Mouse (Mus musculus): Measurements from ENCODE around the gene Ttc7b. TPM values are rescaled to one million over a fixed set of nuclear protein-coding genes. Genes with fewer than 3 reads are reported as not detected.

Ttc7b gene
- polyA plus RNA-seq, 1 experiment from 2014 or later, result 6.3 TPM

GRCm38 (mm10) chr12:100299322-100299726 lies 221.3 kb downstream of the Ttc7b start:
- Histone ChIP-seq H3K4me3 (ENCODE audit: low read depth, low read length) (no peak overlapping the region), H3K27ac (ENCODE audit: low read depth, low read length) (no peak overlapping the region), H3K4me2 (ENCODE audit: low read length) (no peak overlapping the region), H3K36me3 (ENCODE audit: control insufficient read depth, insufficient read depth, low read length) (peaks cover 17% of the 10 kb centered on the region), H3K9me3 (replicated peaks; ENCODE audit: control insufficient read depth, low read length) (no peaks in the 10 kb centered on the region), H3K4me1 (ENCODE audit: control insufficient read depth, insufficient read depth, low read length) (no peaks in the 10 kb centered on the region), H3K9ac (ENCODE audit: low read length) (no peak overlapping the region), H3K27me3 (replicated peaks; ENCODE audit: control insufficient read depth, insufficient read depth, low read length) (no peaks in the 10 kb centered on the region)
- no peak for DNase-seq (ENCODE audit: low spot score)
- ATAC-seq, result no peak
- 92% methylated on average over 8 of the region's 8 CpGs for WGBS

- no peak for DNase-seq (ENCODE audit: low spot score)
- no peak for ATAC-seq
- Histone ChIP-seq H3K27ac (ENCODE audit: low read depth, low read length) (no peak overlapping the region), H3K4me3 (ENCODE audit: low read depth, low read length) (no peak overlapping the region), H3K9ac (ENCODE audit: low read length) (no peak overlapping the region), H3K36me3 (ENCODE audit: control insufficient read depth, insufficient read depth, low read length) (peaks cover 17% of the 10 kb centered on the region), H3K4me1 (ENCODE audit: control insufficient read depth, insufficient read depth, low read length) (no peaks in the 10 kb centered on the region), H3K4me2 (ENCODE audit: low read length) (no peak overlapping the region), H3K27me3 (replicated peaks; ENCODE audit: control insufficient read depth, insufficient read depth, low read length) (no peaks in the 10 kb centered on the region), H3K9me3 (replicated peaks; ENCODE audit: control insufficient read depth, low read length) (no peaks in the 10 kb centered on the region)
- 98% methylated on average over 2 of the region's 2 CpGs for WGBS
Measured at GRCm38 (mm10) chr12:100298788-100299187, 221.8 kb downstream of the Ttc7b start.

- Histone ChIP-seq H3K4me3 (ENCODE audit: low read depth, low read length) (no peak overlapping the region), H3K36me3 (ENCODE audit: control insufficient read depth, insufficient read depth, low read length) (peaks cover 17% of the 10 kb centered on the region), H3K4me2 (ENCODE audit: low read length) (no peak overlapping the region), H3K27ac (ENCODE audit: low read depth, low read length) (no peak overlapping the region), H3K27me3 (replicated peaks; ENCODE audit: control insufficient read depth, insufficient read depth, low read length) (no peaks in the 10 kb centered on the region), H3K9ac (ENCODE audit: low read length) (no peak overlapping the region), H3K9me3 (replicated peaks; ENCODE audit: control insufficient read depth, low read length) (no peaks in the 10 kb centered on the region), H3K4me1 (ENCODE audit: control insufficient read depth, insufficient read depth, low read length) (no peaks in the 10 kb centered on the region)
- ATAC-seq (no peak), DNase-seq (ENCODE audit: low spot score) (no peak)
- WGBS, result 91% methylated on average over 4 of the region's 4 CpGs
Measured at GRCm38 (mm10) chr12:100297961-100298360, 222.7 kb downstream of the Ttc7b start.

- no peak for ATAC-seq
- Histone ChIP-seq H3K36me3 (ENCODE audit: control insufficient read depth, insufficient read depth, low read length) (no peaks in the 10 kb centered on the region), H3K4me2 (ENCODE audit: low read length) (no peak overlapping the region), H3K4me1 (ENCODE audit: control insufficient read depth, insufficient read depth, low read length) (peaks cover 22% of the 10 kb centered on the region), H3K27me3 (replicated peaks; ENCODE audit: control insufficient read depth, insufficient read depth, low read length) (no peaks in the 10 kb centered on the region), H3K4me3 (ENCODE audit: low read depth, low read length) (no peak overlapping the region), H3K9me3 (replicated peaks; ENCODE audit: control insufficient read depth, low read length) (no peaks in the 10 kb centered on the region), H3K9ac (ENCODE audit: low read length) (no peak overlapping the region), H3K27ac (ENCODE audit: low read depth, low read length) (no peak overlapping the region)
- 82% methylated on average over 2 of the region's 2 CpGs for WGBS
- no peak for DNase-seq (ENCODE audit: low spot score)
Measured at GRCm38 (mm10) chr12:100294457-100294856, 226.2 kb downstream of the Ttc7b start.

GRCm38 (mm10) chr12:100293956-100294355 lies 226.7 kb downstream of the Ttc7b start:
- no peak overlapping the region for H3K4me3 ChIP-seq (ENCODE audit: low read depth, low read length)
- H3K27ac ChIP-seq (ENCODE audit: low read depth, low read length), result no peak overlapping the region
- ATAC-seq, result no peak
- H3K9ac ChIP-seq (ENCODE audit: low read length), result no peak overlapping the region
- H3K4me1 ChIP-seq (ENCODE audit: control insufficient read depth, insufficient read depth, low read length), result peaks cover 25% of the 10 kb centered on the region
- no peaks in the 10 kb centered on the region for H3K9me3 ChIP-seq (replicated peaks; ENCODE audit: control insufficient read depth, low read length)
- no peaks in the 10 kb centered on the region for H3K27me3 ChIP-seq (replicated peaks; ENCODE audit: control insufficient read depth, insufficient read depth, low read length)
- no peak for DNase-seq (ENCODE audit: low spot score)
- no peaks in the 10 kb centered on the region for H3K36me3 ChIP-seq (ENCODE audit: control insufficient read depth, insufficient read depth, low read length)
- 92% methylated on average over 9 of the region's 9 CpGs for WGBS
- H3K4me2 ChIP-seq (ENCODE audit: low read length), result no peak overlapping the region

- DNase-seq (ENCODE audit: low spot score) (peak; percentile 93), ATAC-seq (peak; percentile 86)
- peaks cover 25% of the 10 kb centered on the region for H3K4me1 ChIP-seq (ENCODE audit: control insufficient read depth, insufficient read depth, low read length)
- H3K27ac ChIP-seq (ENCODE audit: low read depth, low read length), result peak overlapping the region; percentile 85
- H3K4me3 ChIP-seq (ENCODE audit: low read depth, low read length), result no peak overlapping the region
- no peak overlapping the region for H3K4me2 ChIP-seq (ENCODE audit: low read length)
- 28% methylated on average over 18 of the region's 18 CpGs for WGBS
- H3K36me3 ChIP-seq (ENCODE audit: control insufficient read depth, insufficient read depth, low read length), result no peaks in the 10 kb centered on the region
- no peaks in the 10 kb centered on the region for H3K27me3 ChIP-seq (replicated peaks; ENCODE audit: control insufficient read depth, insufficient read depth, low read length)
- peak overlapping the region; percentile 35; the same call in 1 of the 2 replicates for H3K9ac ChIP-seq (ENCODE audit: low read length)
- H3K9me3 ChIP-seq (replicated peaks; ENCODE audit: control insufficient read depth, low read length), result no peaks in the 10 kb centered on the region
Measured at GRCm38 (mm10) chr12:100290711-100291685, 229.6 kb downstream of the Ttc7b start.

- peak overlapping the region; percentile 9; the same call in 1 of the 2 replicates for H3K4me2 ChIP-seq (ENCODE audit: low read length)
- no peaks in the 10 kb centered on the region for H3K9me3 ChIP-seq (replicated peaks; ENCODE audit: control insufficient read depth, low read length)
- peak overlapping the region; percentile 85 for H3K27ac ChIP-seq (ENCODE audit: low read depth, low read length)
- peaks cover 25% of the 10 kb centered on the region for H3K4me1 ChIP-seq (ENCODE audit: control insufficient read depth, insufficient read depth, low read length)
- no peak overlapping the region for H3K4me3 ChIP-seq (ENCODE audit: low read depth, low read length)
- peak overlapping the region; percentile 25; the same call in 1 of the 2 replicates for H3K9ac ChIP-seq (ENCODE audit: low read length)
- DNase-seq (ENCODE audit: low spot score) (peak; percentile 48), ATAC-seq (no peak)
- H3K36me3 ChIP-seq (ENCODE audit: control insufficient read depth, insufficient read depth, low read length), result no peaks in the 10 kb centered on the region
- H3K27me3 ChIP-seq (replicated peaks; ENCODE audit: control insufficient read depth, insufficient read depth, low read length), result no peaks in the 10 kb centered on the region
- WGBS, result 43% methylated on average over 11 of the region's 11 CpGs
Measured at GRCm38 (mm10) chr12:100290178-100290531, 230.5 kb downstream of the Ttc7b start.

GRCm38 (mm10) chr12:100289267-100290177 lies 231.1 kb downstream of the Ttc7b start:
- peaks cover 25% of the 10 kb centered on the region for H3K4me1 ChIP-seq (ENCODE audit: control insufficient read depth, insufficient read depth, low read length)
- ATAC-seq (peak; percentile 70), DNase-seq (ENCODE audit: low spot score) (peak; percentile 88)
- H3K27me3 ChIP-seq (replicated peaks; ENCODE audit: control insufficient read depth, insufficient read depth, low read length), result no peaks in the 10 kb centered on the region
- H3K4me3 ChIP-seq (ENCODE audit: low read depth, low read length), result no peak overlapping the region
- peak overlapping the region; percentile 9; the same call in 1 of the 2 replicates for H3K4me2 ChIP-seq (ENCODE audit: low read length)
- no peaks in the 10 kb centered on the region for H3K9me3 ChIP-seq (replicated peaks; ENCODE audit: control insufficient read depth, low read length)
- WGBS, result 22% methylated on average over 8 of the region's 8 CpGs
- peak overlapping the region; percentile 85 for H3K27ac ChIP-seq (ENCODE audit: low read depth, low read length)
- H3K36me3 ChIP-seq (ENCODE audit: control insufficient read depth, insufficient read depth, low read length), result no peaks in the 10 kb centered on the region
- H3K9ac ChIP-seq (ENCODE audit: low read length), result no peak overlapping the region; the same call in 1 of the 2 replicates

All from forebrain, embryonic 14.5 days (tissue).